Mouse (Mus musculus) embryonic fibroblast, embryonic 13.5 days (primary cell): ENCODE measurements at regions not wholly inside any gene's neighbourhood (a gene's known extent, or its start where the extent isn't known, plus 50 kb on each side); places are given as distances from the start of the nearest gene placed in this dataset.

Experiments
- CTCF ChIP-seq: IDR thresholded peaks from 2 replicates; pipeline ENCODE4 v1.5.1; 2011; ENCODE audit warnings: mild to moderate bottlenecking, control low read depth, low read length, moderate library complexity, borderline replicate concordance; ENCODE audit not compliant: insufficient read depth
- POLR2A ChIP-seq: IDR thresholded peaks from 2 replicates; pipeline ENCODE4 v1.6.1; 2011; ENCODE audit warnings: low read depth, mild to moderate bottlenecking, control low read depth, low read length, moderate library complexity

DNA sequence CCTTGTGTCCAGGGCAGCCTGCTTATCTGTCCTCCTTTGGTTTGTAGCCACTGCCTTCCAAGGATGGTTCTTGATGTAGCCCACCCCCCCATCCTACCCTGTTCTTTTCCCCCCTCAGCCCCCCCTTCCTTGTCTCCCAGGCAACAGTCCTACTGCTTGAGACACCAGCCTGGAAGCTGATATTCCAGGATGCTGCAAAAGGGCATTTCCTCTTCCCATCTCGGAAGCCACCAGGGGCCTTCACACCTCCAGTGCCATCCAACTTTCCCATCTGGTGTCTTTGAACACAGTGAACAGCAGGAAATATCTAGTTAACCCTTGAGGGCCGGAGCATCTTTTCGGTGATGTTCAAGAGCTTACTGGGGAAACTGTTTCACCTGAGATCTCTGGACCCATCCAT is 63.7 kb upstream of the Smndc1 start:
- TF ChIP-seq CTCF (no peak), POLR2A (no peak)
